Mouse (Mus musculus) left cerebral cortex, adult 8-10 months (tissue): ENCODE measurements around the gene Tex33. TPM values are rescaled to one million over a fixed set of nuclear protein-coding genes. Genes with fewer than 3 reads are reported as not detected.

Experiments
- DNase-seq, 2 experiments: peaks; one replicate each; pipeline ENCODE4 v3.0.0; 2022; ENCODE audit warnings: low spot score in 2 of 2
- total RNA-seq, 4 experiments: library from RNA; stranded (reverse); gene quantifications; 2 replicates each; pipeline ENCODE4 v1.2.4; 2022

The Tex33 gene
- total RNA-seq, 4 experiments from 2014 or later = not detected

DNA sequence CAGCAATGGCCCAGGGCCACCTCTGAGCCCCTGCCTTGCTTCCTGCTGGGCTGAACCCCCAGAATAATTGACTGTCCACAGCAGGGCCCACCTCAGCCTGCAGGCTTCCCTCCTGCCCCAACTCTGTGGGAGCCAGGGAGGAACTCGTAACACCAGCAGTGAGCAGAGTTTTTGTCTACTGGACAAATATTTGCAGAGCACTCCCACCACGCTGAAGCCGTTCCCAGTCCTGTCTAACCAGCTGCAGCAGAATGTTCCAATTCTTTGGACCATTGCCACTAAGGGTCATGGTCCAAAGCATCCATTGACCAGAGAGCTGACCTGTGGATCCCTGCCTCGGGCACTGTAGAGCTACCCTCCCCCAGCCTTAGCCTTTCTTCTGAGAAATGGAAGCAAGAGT lies 21.2 kb upstream of the Tex33 start:
- no peak for DNase-seq

DNA sequence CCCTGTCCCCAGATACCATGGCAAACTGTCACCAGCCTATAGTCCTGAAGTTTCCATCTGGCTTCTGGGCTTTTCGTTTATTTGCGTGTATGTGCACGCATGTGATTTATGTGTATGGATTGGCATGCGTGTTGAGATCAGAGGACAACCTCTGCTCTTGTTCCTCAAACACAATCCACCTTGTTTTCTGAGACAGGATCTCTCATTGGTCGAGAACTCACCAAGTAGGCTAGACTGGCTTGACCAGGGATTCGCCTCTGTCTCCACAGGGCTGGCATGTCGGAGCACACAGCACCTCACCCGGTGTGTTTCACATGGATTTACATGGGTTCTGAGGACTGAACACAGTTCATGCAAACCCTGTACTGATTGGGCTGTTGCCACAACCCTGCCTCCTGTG lies 18.4 kb upstream of the Tex33 start:
- no peak for DNase-seq

DNA sequence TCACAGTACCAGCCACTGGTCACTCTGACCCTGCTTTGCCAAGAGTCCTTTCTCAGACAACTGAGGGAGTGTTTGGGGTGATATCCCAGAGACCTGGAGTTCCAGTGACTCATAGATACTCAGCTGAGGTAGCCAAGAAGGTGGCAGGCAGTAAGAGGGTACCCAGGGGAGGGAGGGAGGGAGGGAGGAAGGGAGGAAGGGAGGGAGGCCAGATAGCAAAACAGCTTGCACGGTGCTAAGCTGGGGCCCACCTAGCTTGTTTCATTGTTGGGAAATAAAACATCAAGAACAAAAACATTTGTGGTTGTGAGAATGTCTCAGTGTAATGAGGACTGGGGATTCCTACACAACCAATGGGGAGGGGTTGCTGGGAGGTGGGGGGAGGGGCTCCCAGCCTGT lies 18.0 kb upstream of the Tex33 start:
- DNase-seq = no peak

DNA sequence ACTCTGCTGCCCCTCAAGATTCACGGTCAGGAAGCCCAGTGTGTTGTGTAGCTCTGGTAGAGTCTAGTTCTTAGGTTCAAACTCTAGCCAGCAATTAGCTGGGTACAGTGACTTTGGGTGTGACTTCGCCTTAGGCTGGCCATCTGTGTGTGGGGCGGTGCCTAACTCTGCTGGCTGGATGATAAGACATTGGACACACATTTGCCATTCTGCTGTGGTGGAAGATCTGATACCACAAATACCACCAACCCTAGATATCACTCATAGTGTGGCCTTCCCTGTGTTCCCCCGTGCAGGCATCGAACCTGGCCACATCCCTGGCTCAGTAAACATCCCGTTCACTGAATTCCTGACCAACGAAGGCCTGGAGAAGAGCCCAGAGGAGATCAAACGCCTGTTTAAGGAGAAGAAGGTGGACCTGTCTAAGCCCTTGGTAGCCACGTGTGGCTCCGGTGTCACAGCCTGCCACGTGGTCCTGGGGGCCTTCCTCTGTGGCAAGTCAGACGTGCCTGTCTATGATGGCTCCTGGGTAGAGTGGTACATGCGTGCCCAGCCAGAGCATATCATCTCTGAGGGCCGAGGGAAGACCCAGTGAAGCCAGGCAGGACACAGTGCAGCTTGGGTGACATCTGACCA lies 17.5 kb upstream of the Tex33 start:
- no peak for DNase-seq

DNA sequence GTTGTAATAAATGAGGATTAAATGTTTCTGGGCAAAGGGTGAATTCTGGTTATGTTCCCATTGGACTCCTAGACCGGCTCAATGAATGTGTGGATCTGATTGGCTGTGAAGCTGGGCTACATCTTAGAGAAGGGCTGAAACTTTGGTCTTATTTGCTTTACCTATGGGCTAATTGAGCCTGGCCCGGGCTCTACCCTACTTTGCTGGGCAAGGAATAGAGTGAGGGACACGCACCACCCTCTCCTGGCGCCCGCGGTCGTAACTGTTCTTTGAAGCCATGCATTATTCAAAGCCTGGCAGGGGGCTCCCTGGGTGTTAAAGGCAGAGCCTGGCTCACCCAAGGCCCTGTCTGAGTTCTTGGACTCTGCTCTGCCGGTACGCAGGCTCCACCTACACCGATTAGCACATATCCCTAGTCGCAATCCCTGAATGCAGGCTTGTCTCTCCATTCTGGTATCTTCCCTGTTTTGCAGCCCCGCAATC lies 13.9 kb upstream of the Tex33 start:
- DNase-seq = no peak

DNA sequence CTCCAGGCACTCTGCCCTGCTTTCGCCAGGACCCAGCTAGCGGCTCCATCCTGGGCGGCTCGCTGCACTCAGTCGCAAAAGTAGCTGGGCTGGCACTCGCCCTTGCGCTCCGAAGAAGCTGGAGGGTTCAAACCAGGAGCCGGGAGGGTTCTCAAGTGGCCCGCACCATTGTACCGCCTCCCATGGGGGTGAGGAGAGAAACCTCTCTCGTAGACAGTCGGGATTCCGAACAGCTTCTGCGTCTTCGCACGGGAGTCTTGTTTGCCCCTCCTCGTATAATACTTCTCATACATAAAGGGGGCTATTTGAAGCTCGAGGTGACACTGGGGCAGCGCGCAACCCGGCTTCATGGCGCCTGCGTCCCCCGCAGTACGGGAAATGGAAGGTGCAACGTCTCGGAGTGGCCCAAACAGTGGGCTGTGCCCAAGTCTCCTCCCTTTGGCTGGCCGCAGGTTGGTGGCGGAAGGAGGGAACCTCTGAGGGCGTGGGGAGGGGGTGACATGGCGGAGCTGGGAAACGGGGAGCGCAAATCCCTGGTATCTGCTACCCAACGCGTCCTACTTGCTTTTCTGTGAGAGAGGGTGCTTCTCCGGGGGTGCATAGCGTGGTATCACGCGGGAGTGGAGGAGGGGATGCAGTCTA lies 10.7 kb upstream of the Tex33 start, which contains the start of gene Mpst:
TSS of gene Mpst (plus strand) at position 124 of the 642 bp plus-strand sequence.
- peak; percentile 80 to 92 for DNase-seq

DNA sequence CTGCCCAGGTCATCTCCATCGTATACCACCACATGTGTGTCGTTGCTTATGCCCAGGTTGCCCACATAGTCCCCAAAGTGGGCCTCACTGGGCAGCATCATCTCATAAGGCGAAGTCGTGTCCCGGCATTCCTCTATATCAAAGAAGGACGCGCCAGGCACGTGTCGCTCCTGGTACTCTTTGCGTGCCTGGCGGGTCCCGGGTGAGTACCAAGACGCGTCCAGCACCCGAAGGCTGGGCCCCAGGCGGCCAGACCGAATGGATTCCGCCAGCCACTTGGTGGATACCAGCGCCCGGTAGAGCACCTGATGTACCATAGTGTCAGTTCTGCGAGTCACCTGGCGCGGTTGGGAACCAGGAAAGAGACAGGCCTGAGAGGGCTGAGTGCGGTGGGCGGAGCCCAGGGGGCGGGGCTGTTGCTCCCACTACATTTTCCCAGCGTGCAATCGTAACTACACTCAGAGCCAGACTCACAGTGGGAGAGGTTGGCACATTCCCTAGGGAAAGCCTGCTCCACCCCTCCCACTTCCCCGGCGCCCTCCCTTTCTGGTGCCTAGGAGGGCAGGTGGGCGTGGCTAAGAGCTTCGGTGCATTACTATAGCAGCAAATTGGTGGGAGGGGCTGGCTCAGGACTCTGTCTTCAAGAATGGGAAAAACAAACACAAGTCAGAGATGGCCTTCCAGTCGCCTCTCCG lies 10.0 kb upstream of the Tex33 start, which contains the start of gene Tst:
TSS of gene Tst (minus strand) at position 391 of the 695 bp plus-strand sequence.
- DNase-seq = peak; percentile 65 to 94

DNA sequence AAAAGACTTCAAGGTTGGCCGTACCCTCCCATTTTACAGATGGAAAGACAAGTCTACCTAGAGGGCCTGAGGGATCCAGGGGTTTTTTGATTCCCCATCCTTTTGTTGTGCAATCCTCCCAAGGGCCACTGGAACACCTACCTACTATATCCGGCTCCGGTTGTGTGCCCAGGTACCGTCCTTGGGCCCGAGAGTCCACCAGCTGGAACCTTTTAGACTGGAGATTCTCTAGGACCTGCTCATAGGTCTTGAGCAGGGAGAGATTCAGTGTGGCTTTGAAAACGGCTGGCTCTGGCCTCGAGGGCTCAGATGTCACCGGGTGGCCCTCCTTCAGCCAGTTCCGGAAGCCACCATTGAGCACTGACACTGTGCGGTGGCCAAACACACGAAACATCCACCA lies 9.4 kb upstream of the Tex33 start:
- no peak for DNase-seq

DNA sequence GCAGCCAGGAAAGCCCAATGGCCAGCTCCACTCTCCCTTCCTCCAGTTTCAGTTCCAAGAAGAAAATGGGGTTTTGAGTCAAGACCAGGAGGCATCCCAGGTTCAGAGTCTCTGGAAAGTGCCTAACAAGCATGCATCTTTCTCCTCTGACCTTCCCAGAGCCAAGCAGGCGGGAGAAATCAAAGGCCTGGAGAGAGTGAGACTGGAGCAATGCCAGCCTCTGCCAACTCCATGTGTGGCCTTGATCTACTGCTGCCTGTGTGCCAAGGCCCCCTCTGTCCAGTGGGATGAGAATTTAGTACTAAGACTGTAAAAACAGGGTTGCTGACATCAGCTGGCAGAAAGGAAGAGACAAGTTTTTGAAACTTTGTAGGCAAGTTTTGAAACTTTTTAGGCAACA lies 8.2 kb upstream of the Tex33 start:
- DNase-seq = no peak

DNA sequence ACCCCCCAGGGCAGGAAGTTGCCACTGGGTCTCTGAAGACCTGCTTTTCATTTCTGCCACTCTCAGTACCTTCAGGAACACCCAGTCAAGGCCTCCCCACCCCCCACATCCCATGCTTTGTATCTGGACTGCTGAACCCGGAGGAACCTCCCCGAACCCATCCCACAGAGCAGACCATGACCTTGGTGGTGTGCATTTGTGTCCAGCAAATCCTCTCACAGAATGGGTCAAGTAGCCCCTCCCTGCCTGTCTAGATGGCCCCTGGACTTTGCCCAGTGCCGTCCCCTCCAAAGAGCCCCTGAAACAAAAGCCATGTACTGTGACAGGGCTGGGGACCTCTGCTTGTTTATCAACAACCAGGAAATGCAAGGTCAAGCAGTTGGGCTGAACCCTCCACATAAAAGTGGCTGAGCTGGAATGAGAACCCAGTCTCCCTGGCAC lies 7.6 kb upstream of the Tex33 start:
- DNase-seq = no peak

DNA sequence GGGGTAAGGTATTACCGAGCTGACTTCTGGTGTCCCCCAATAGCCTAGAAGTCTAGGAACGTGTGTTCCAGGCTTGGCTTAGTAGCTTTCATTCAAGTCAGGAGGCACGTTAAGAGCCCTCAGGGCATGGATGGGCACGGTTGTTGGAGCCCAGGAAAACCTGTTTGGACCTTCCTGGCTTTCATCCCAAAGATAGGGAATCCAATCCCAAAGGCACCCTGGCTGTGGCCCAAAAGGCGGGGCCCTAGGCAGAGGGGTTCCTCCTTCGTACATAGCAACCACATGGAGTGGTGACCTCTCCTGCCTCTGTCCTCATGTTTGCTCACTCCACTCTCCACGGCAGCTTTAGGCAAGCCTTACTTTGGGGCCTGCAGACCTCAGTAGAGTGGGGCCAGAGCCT lies 6.7 kb upstream of the Tex33 start:
- no peak for DNase-seq

DNA sequence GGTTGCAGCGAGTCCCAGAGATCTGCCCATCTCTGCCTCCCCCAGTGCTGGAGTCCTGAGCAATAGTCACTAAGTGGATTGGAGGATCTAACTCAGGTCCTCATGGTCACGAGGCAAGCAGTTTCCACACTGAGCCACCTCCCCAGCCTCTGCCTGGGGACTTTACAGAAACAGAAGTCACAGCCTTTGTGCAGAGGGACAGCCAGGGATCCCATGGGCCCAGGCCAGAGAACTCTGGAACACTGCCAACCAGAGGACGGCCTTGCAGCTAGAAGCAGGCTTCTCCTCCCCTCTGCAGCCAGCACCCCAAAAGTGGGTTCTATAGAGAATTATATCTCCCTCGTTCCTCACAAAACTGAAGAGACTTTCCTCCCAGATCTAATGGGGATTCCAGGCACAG lies 6.2 kb upstream of the Tex33 start:
- peak in 1 of 2 experiments; percentile 49 for DNase-seq

DNA sequence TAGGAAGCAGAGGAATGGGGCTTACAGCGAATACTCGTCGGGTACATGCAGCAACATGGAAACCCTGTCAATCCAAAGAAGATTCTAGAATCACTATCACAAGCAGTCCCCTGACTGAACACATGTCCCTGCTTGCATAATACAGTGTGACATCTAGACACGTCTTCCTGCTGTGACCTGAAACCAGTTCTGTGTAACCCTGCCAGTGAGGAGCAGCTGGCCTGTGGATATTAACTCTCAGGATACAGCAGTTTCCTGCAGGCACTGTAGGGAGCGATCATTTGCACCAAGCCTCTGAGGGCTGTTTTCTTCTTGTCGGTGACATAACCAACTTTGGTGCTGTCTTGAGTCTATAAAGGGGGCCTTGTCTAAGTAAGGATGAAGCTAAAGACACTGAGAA lies 5.6 kb upstream of the Tex33 start:
- DNase-seq = no peak

DNA sequence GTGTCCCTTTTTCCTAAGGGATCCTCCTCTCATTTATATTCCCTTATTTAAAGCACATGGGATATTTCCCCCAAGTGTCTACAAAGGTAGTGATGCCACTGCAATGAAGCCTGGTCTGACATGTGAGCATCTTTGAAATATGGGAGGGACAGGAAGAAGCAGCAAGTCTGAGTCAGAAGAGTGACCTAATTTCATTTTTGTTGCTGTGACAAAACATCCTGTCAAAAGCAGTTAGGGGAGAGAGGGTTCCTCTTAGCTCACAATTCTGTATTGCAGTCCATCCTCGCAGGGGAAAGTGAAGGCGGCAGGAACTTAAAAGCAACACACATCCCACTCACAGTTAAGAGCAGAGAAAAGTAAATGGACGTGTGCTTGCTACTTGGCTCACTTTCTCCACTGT lies 4.9 kb downstream of the Tex33 start:
- DNase-seq = no peak

DNA sequence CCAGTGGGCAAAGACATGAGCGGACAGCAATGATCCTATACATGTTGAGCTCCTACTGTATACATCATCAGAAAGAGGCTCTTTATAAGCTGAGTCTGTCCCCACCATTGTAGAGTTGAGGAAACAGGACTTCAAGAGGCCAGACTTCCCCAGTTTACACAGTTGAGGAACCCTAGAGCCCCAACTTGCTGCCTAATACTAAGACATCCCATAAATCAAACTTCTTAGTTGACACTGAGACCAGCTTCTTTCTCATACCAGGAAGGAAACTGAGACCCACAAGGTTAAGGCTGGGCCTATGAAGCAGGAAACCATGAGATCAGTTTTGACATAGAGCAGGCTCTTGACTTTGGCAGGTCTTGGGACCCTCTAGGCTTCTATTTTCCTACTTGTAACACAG lies 10.1 kb downstream of the Tex33 start:
- no peak for DNase-seq

DNA sequence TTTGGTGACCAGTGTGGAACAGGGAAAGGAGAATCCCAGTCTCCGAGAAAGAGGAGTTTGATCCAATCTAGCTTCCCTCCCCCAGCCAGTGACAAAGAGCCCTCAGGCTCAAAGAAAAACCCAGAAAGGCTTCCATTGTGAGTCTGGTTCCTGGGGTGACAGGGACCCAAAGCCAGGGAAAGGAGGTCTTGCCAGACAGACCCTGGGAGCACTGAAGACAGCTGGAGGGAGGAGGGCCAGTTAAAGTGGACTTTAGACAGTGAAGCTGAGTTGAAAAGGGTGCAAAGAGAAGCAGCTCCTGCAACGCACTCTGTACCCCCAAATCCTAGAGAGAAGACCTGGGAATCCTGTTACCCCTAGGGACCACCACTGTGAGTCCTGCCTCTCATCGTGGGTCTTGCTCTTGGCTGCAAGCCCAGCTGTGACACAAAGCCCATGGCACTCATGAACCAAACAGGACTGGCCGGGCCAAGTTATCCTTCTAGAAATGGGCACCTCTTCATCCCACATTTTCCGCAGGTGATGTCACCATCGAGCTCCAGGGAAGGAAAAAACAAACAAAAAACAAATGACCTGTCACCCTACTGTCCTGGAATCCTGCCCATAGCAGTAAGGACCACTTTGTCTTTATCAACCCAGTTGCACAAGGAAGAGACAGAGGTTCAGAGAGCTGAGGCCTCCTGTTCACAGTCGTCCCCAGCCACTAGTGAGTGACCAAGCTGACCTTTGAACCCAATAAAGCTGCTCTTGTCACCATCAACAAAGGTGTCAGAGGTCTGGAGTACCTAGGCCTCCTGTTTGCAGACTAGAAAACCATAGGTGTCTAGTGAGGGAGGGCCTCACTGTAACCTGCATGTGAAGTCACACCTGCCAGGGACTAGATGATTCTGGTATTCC lies 11.2 kb downstream of the Tex33 start:
- DNase-seq = no peak

DNA sequence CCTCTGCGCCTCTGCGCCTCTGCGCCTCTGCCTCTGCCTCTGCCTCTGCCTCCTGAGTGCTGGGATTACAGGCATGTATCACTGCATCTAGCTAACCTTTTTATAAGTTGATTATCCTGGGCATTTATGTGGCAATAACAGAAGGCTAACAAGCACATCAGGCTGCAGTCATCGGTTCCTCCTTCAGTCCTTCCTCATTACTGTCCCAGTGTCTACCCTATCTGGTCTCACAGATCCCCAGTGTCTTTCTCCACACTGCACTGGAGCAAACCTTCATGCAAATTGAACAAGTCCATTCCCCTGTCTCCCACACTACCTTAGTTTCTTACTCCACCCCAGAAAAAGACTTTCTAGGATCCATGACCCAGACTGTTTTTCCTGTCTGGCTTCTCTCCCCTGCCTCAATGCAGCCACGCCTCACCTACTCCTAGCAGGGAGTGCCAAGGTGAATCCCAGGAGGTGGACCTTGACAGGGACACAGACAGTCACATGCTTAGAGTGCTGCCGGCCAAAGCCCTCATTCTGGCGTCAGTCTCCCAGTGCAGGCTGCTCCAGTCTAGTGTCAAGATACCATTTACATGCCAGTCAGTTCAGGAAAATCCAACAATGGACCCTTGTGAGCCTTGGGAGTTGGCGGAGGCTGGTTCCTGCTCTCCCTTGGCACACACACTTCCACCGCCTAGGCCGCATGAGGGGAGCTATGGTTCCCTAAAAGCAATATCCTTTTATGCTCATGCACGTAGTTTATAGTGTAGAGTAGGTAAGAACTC lies 12.1 kb downstream of the Tex33 start:
- DNase-seq = peak; percentile 36 to 73

DNA sequence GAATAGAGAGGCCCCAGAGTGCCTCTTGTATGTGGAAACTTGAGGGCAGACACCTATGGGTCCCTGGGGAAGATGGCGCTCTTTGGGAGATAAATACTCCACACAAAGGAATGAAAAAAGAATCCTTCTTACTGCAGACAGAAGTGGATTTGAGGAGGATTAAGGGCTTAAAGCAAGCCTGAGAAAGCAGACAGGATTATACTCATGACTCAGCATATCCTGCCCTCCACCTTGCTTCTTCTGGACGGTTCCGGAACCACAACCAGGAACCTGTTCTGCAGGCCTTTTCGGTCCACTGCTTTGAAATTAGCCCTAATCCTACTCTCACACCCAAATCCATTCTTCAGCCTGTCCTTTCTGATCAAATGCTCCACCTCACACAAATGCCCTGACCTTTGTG lies 13.6 kb downstream of the Tex33 start:
- no peak for DNase-seq

DNA sequence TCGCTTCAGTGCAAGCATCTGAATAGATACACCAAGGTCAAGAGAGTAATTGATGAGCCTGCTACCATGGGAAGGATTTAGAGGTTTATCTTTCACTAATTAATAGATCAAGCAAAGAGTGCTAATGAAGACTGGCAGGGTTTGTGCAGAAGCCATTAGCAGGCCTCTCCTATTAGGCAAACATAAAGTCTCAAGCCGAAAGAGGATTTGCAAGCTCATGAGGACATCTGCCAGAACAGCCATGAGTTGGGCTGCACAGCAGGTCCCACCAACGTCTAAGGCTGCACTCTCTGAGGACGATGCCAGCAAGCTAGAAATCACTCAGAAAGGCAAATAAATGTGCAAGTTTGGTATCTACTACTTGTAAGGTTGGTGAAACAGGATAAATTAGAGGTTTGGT lies 15.0 kb downstream of the Tex33 start:
- no peak for DNase-seq

DNA sequence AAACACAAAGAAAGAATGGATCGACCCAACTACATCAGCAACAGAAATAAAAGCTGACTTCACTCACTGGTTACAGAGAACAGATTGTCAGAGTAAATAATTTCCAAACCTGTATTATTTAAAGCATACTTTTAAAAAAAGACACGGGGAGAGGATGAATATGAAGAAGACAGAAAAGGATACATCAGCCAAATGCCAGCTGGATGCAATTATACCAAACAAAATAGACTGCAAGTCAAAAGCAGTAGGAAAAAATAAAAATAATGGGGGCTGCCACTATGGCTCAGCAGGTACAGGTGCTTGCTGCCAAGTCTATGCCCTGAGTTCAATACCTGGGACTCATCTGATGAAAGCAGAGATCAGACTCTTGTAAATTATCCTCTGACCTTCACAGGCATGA lies 15.5 kb downstream of the Tex33 start:
- DNase-seq = no peak

DNA sequence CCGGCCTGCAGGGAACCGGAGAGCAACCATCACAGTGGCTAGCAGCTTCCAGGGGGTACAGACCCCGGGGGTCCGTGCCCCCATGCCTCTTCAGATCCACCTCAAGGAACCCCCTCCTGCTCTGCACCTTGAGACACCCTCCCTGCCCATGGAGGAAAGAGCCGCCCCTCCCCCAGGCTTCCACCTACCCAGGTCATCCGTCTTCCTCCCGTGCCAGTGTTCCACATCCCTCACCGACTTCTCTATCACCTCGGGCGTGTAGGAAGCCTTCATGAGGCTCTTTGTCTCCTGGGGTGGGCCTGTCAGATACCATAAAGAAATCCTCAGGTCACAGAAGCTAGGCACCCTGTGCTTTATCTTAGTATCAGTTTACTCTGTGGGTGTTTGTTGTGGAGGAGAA lies 17.2 kb downstream of the Tex33 start:
- no peak for DNase-seq
